Mouse (Mus musculus): ENCODE measurements around the gene Muc13. TPM values are rescaled to one million over a fixed set of nuclear protein-coding genes. Genes with fewer than 3 reads are reported as not detected.

Muc13 gene
- not detected for polyA plus RNA-seq (2017; shearing (Covaris generic))

GRCm38 (mm10) chr16:33793846-33794791 lies at the start of gene Muc13:
Muc13 (plus strand) TSS chr16:33794037.

GRCm38 (mm10) chr16:33829301-33829831 lies 35.5 kb downstream of the Muc13 start, which contains the start of gene Itgb5:
Itgb5 (plus strand) TSS chr16:33829665.

Other genes starting within 250 kb of the Muc13 start
- gene Heg1, start 109.7 kb upstream of the Muc13 start, polyA plus RNA-seq (2017; shearing (Covaris generic)), result 29.2 TPM
- not detected for gene Itgb5, start 35.6 kb downstream of the Muc13 start, polyA plus RNA-seq (2017; shearing (Covaris generic))
- gene Umps, start 173.0 kb downstream of the Muc13 start, polyA plus RNA-seq (2017; shearing (Covaris generic)), result 26.5 TPM